Mouse (Mus musculus): ENCODE measurements around the gene Dbx2. TPM values are rescaled to one million over a fixed set of nuclear protein-coding genes. Genes with fewer than 3 reads are reported as not detected.

The Dbx2 gene
- 10 to 100 TPM; 23.2 to 28.8 TPM for total RNA-seq (2021)
- long read RNA-seq, experiment 1, transcript Dbx2-201 (4 exons, 3,460 nt): major isoform, 35 of 40 reads
- long read RNA-seq, experiment 1, partial matches to known transcripts: 2 of 40 reads
- long read RNA-seq, experiment 1, other reads (novel, unspliced or antisense): 3 of 40 reads
- long read RNA-seq, experiment 2, transcript Dbx2-201 (4 exons, 3,460 nt): major isoform, 19 of 21 reads
- long read RNA-seq, experiment 2, partial matches to known transcripts: 0 of 21 reads
- long read RNA-seq, experiment 2, other reads (novel, unspliced or antisense): 2 of 21 reads

- no peak for DNase-seq (ENCODE audit: low spot score in 2 of 2)
Measured at GRCm38 (mm10) chr15:95655860-95656259, at the start of gene Dbx2. Dbx2 (minus strand) TSS chr15:95655960.

GRCm38 (mm10) chr15:95702206-95702605 lies 46.4 kb upstream of the Dbx2 start:
- DNase-seq (ENCODE audit: low spot score in 2 of 2): no peak

- no peak for DNase-seq (ENCODE audit: low spot score in 2 of 2)
Measured at GRCm38 (mm10) chr15:95701573-95701972, 45.8 kb upstream of the Dbx2 start.

GRCm38 (mm10) chr15:95699371-95699770 lies 43.6 kb upstream of the Dbx2 start:
- no peak for DNase-seq (ENCODE audit: low spot score in 2 of 2)

- DNase-seq (ENCODE audit: low spot score in 2 of 2): peak; percentile 31 to 35
Measured at GRCm38 (mm10) chr15:95693759-95694158, 38.0 kb upstream of the Dbx2 start.

- DNase-seq (ENCODE audit: low spot score in 2 of 2): no peak
Measured at GRCm38 (mm10) chr15:95691594-95691993, 35.8 kb upstream of the Dbx2 start.

- DNase-seq (ENCODE audit: low spot score in 2 of 2): no peak
Measured at GRCm38 (mm10) chr15:95691129-95691528, 35.4 kb upstream of the Dbx2 start.

GRCm38 (mm10) chr15:95682620-95683019 lies 26.9 kb upstream of the Dbx2 start:
- DNase-seq (ENCODE audit: low spot score in 2 of 2): no peak

- no peak for DNase-seq (ENCODE audit: low spot score in 2 of 2)
Measured at GRCm38 (mm10) chr15:95675645-95676044, 19.9 kb upstream of the Dbx2 start.

- DNase-seq (ENCODE audit: low spot score in 2 of 2): peak in 1 of 2 experiments; percentile 33
Measured at GRCm38 (mm10) chr15:95675176-95675575, 19.4 kb upstream of the Dbx2 start.

GRCm38 (mm10) chr15:95667209-95667608 lies 11.4 kb upstream of the Dbx2 start:
- peak; percentile 24 to 46 for DNase-seq (ENCODE audit: low spot score in 2 of 2)

- DNase-seq (ENCODE audit: low spot score in 2 of 2): no peak
Measured at GRCm38 (mm10) chr15:95665002-95665401, 9.2 kb upstream of the Dbx2 start.

- no peak for DNase-seq (ENCODE audit: low spot score in 2 of 2)
Measured at GRCm38 (mm10) chr15:95661718-95662117, 6.0 kb upstream of the Dbx2 start.

- DNase-seq (ENCODE audit: low spot score in 2 of 2): no peak
Measured at GRCm38 (mm10) chr15:95660368-95660767, 4.6 kb upstream of the Dbx2 start.

GRCm38 (mm10) chr15:95654211-95654897 lies 1.4 kb downstream of the Dbx2 start:
- DNase-seq (ENCODE audit: low spot score in 2 of 2): no peak

- no peak for DNase-seq (ENCODE audit: low spot score in 2 of 2)
Measured at GRCm38 (mm10) chr15:95653812-95654210, 1.9 kb downstream of the Dbx2 start.

- DNase-seq (ENCODE audit: low spot score in 2 of 2): no peak
Measured at GRCm38 (mm10) chr15:95652898-95653707, 2.7 kb downstream of the Dbx2 start.

GRCm38 (mm10) chr15:95651824-95652223 lies 3.9 kb downstream of the Dbx2 start:
- no peak for DNase-seq (ENCODE audit: low spot score in 2 of 2)

- no peak for DNase-seq (ENCODE audit: low spot score in 2 of 2)
Measured at GRCm38 (mm10) chr15:95643505-95644029, 12.2 kb downstream of the Dbx2 start.

- peak in 1 of 2 experiments; percentile 7 for DNase-seq (ENCODE audit: low spot score in 2 of 2)
Measured at GRCm38 (mm10) chr15:95640347-95640746, 15.4 kb downstream of the Dbx2 start.

GRCm38 (mm10) chr15:95639829-95640134 lies 16.0 kb downstream of the Dbx2 start:
- no peak for DNase-seq (ENCODE audit: low spot score in 2 of 2)

Data from left cerebral cortex, adult 18-20 months (tissue).